15 mouse cellular contexts compared by ENCODE assay signal in genomic region chr9:123968290-123968912, GRCm38 (mm10). TPM values are rescaled to one million over a fixed set of nuclear protein-coding genes. Genes with fewer than 3 reads are reported as not detected.
DNase-seq lines count a peak whose midpoint lies in the region; ATAC-seq lines count a peak whose summit lies in the region.
"Had no signal": no experiment of that assay in that cellular context is flagged by ENCODE, and none has a peak within 500 bp of the region (broad histone marks: within the 10 kb centered on the region; RNA-seq: fewer than 3 reads in every experiment).

TSS of gene Ccr1 (minus strand) at chr9:123968692.

- no peaks in the 10 kb centered on the region for H3K4me1 ChIP-seq in intestine, embryonic 16.5 days (ENCODE audit: control insufficient read depth, insufficient read depth, low read length)
- H3K4me1 ChIP-seq in midbrain, embryonic 11.5 days (ENCODE audit: control insufficient read depth, insufficient read depth, low read length), result no peaks in the 10 kb centered on the region
- H3K4me1 ChIP-seq: embryonic facial prominence, embryonic 10.5 days; forebrain, embryonic 13.5 days had no signal

- H3K27ac ChIP-seq in intestine, embryonic 16.5 days (ENCODE audit: low read length), result no peak within 1 kb of the TSS
- H3K27ac ChIP-seq in midbrain, embryonic 11.5 days (ENCODE audit: low read depth, low read length), result no peak within 1 kb of the TSS
- H3K27ac ChIP-seq: embryonic facial prominence, embryonic 10.5 days; forebrain, embryonic 13.5 days had no signal

- no peak within 1 kb of the TSS for H3K9ac ChIP-seq in intestine, embryonic 16.5 days (ENCODE audit: low read depth, low read length)
- H3K9ac ChIP-seq in midbrain, embryonic 11.5 days (ENCODE audit: low read length), result no peak within 1 kb of the TSS
- H3K9ac ChIP-seq: forebrain, embryonic 13.5 days had no signal

- no peak within 1 kb of the TSS for H3K4me3 ChIP-seq in intestine, embryonic 16.5 days (ENCODE audit: low read length)
- no peak within 1 kb of the TSS for H3K4me3 ChIP-seq in midbrain, embryonic 11.5 days (ENCODE audit: low read depth, low read length)
- H3K4me3 ChIP-seq: embryonic facial prominence, embryonic 10.5 days; forebrain, embryonic 13.5 days; myocyte had no signal

- 80% methylated on average over 1 of the region's 1 CpGs for WGBS in intestine, embryonic 16.5 days
- WGBS in midbrain, embryonic 11.5 days, result 73% methylated on average over 1 of the region's 1 CpGs

- no peak within 1 kb of the TSS for H3K4me2 ChIP-seq in intestine, embryonic 16.5 days (ENCODE audit: low read depth, low read length)
- no peak within 1 kb of the TSS for H3K4me2 ChIP-seq in midbrain, embryonic 11.5 days
- H3K4me2 ChIP-seq: forebrain, embryonic 13.5 days had no signal

- H3K27me3 ChIP-seq in intestine, embryonic 16.5 days (replicated peaks; ENCODE audit: control insufficient read depth, insufficient read depth, low read length), result no peaks in the 10 kb centered on the region
- H3K27me3 ChIP-seq in midbrain, embryonic 11.5 days (ENCODE audit: control insufficient read depth, insufficient read depth, low read length), result no peaks in the 10 kb centered on the region
- H3K27me3 ChIP-seq: forebrain, embryonic 13.5 days had no signal

- peak; percentile 40 for DNase-seq in kidney, adult 11 months
- no peak for DNase-seq in kidney, postnatal 25 days
- DNase-seq in B cell, adult 2 months, result peak; percentile 37 to 46
- DNase-seq in gastrocnemius, adult 8-10 months (ENCODE audit: low spot score in 2 of 2), result no peak
- no peak for DNase-seq in right cerebral cortex, postnatal 4 days
- no peak for DNase-seq in midbrain, embryonic 11.5 days (ENCODE audit: low spot score, missing footprints)
- DNase-seq: adrenal gland, postnatal 36 days; cerebellum, adult 18-20 months; heart, postnatal 36 days; kidney, postnatal 4 days had no signal

- H3K36me3 ChIP-seq in intestine, embryonic 16.5 days (ENCODE audit: control insufficient read depth, insufficient read depth, low read length), result no peaks in the 10 kb centered on the region
- H3K36me3 ChIP-seq in midbrain, embryonic 11.5 days (ENCODE audit: control insufficient read depth, insufficient read depth, low read length), result no peaks in the 10 kb centered on the region
- H3K36me3 ChIP-seq: embryonic facial prominence, embryonic 10.5 days had no signal

- peak; percentile 91 for ATAC-seq in intestine, embryonic 16.5 days
- ATAC-seq in megakaryocyte, adult 5-6 weeks (ENCODE audit: poor library complexity, severe bottlenecking), result peak; percentile 79
- ATAC-seq in midbrain, embryonic 11.5 days (ENCODE audit: low FRiP score), result no peak
- ATAC-seq: forebrain, embryonic 13.5 days had no signal

- H3K9me3 ChIP-seq in intestine, embryonic 16.5 days (ENCODE audit: control insufficient read depth, low read length), result no peaks in the 10 kb centered on the region
- no peaks in the 10 kb centered on the region for H3K9me3 ChIP-seq in midbrain, embryonic 11.5 days (ENCODE audit: control insufficient read depth, low read length)
- H3K9me3 ChIP-seq: embryonic facial prominence, embryonic 10.5 days; forebrain, embryonic 13.5 days had no signal

RNA-seq across cellular contexts. Expression of gene Ccr1, which starts in this region (rescaled TPM):
- 3.7 and 4.0 TPM in 2 replicates for polyA plus RNA-seq in intestine, embryonic 16.5 days (2015; fragmentation: Nextera tagmentation; extraction: Ambion mirVana)
- total RNA-seq in megakaryocyte, adult 5-6 weeks (2015), result 119 and 127 TPM in 2 replicates
- 94.4 and 94.8 TPM in 2 replicates for total RNA-seq in megakaryocyte, adult 5-6 weeks (2017)
- total RNA-seq in gastrocnemius, adult 8-10 months (2022), result under 1 TPM in 2 of 4 experiments, not detected in 2; 0.09 to 0.21 TPM
- polyA plus RNA-seq in midbrain, embryonic 11.5 days (2014; fragmentation: Nextera tagmentation; extraction: Ambion mirVana), result 1.4 and 2.0 TPM in 2 replicates
- polyA plus RNA-seq: myocyte had no signal

Comparison
In these comparisons a context has a peak if more than half of its experiments do, and no peak if none do; other contexts are left out.
1. RNA of gene Ccr1 (total RNA-seq): 94.4 to 127 TPM in megakaryocyte, adult 5-6 weeks; 0.09 to 0.21 TPM in gastrocnemius, adult 8-10 months; every median in the first group is over 10 times any median in the second.
2. DNase-seq: peak in kidney, adult 11 months (single experiment) and B cell, adult 2 months (2 of 2); none in kidney, postnatal 25 days (0 of 2), gastrocnemius, adult 8-10 months (0 of 2), right cerebral cortex, postnatal 4 days (single experiment) and midbrain, embryonic 11.5 days (single experiment).